Mouse (Mus musculus) neural tube, embryonic 13.5 days (tissue): ENCODE measurements around the gene Ap2a1. TPM values are rescaled to one million over a fixed set of nuclear protein-coding genes. Genes with fewer than 3 reads are reported as not detected.
A peak's percentile ranks its signal among the peaks of the same experiment; 100 is the strongest.

Source experiments
- ATAC-seq: fragments of 200-750 bp; cut with Nextera tagmentation; 2 replicates; pipeline ENCODE4 v1.8.0; 2017; ENCODE audit warnings: low read depth, mild to moderate bottlenecking, moderate TSS enrichment, moderate library complexity
- H3K27ac ChIP-seq: fragments of 300-500 bp; sonication (generic); replicated peaks from 2 replicates; pipeline ENCODE4 v1.5.1; 2015; ENCODE audit warnings: moderate library complexity, mild to moderate bottlenecking, inconsistent platforms
- H3K27me3 ChIP-seq: fragments of 300-500 bp; sonication (generic); 2 replicates; pipeline ENCODE4 v1.6.1; 2015; ENCODE audit warnings: mild to moderate bottlenecking, inconsistent platforms
- H3K36me3 ChIP-seq: fragments of 300-500 bp; sonication (generic); 2 replicates; pipeline ENCODE4 v1.6.1; 2015; ENCODE audit warnings: mild to moderate bottlenecking, inconsistent platforms
- H3K4me1 ChIP-seq: fragments of 300-500 bp; sonication (generic); replicated peaks from 2 replicates; pipeline ENCODE4 v1.6.1; 2015; ENCODE audit warnings: inconsistent platforms
- H3K4me2 ChIP-seq: fragments of 300-500 bp; sonication (generic); 2 replicates; pipeline ENCODE4 v1.6.1; 2015; ENCODE audit warnings: inconsistent platforms, mild to moderate bottlenecking, moderate library complexity
- H3K4me3 ChIP-seq: fragments of 300-500 bp; sonication (generic); 2 replicates; pipeline ENCODE4 v1.5.1; 2015; ENCODE audit warnings: mild to moderate bottlenecking, inconsistent platforms
- H3K9ac ChIP-seq: fragments of 300-500 bp; sonication (generic); 2 replicates; pipeline ENCODE4 v1.6.1; 2015; ENCODE audit warnings: moderate library complexity, mild to moderate bottlenecking, inconsistent platforms
- H3K9me3 ChIP-seq: fragments of 300-500 bp; sonication (generic); 2 replicates; pipeline ENCODE4 v1.6.1; 2016; ENCODE audit warnings: inconsistent platforms
- WGBS: fragments of 180-500 bp; shearing (Covaris S2); methylation state at CpG from one replicate; pipeline ENCODE4 v1.1.7; 2015; 5-methylcytosine and 5-hydroxymethylcytosine counted together
- polyA plus RNA-seq: library from polyadenylated mRNA; unstranded; fragments of >200 nt; fragmentation: Nextera tagmentation; extraction: Ambion mirVana; gene quantifications from 2 replicates; pipeline ENCODE4 v1.2.1, GENCODE M21; 2015

Gene Ap2a1
- polyA plus RNA-seq, 1 experiment from 2014 or later, result 116 TPM

DNA sequence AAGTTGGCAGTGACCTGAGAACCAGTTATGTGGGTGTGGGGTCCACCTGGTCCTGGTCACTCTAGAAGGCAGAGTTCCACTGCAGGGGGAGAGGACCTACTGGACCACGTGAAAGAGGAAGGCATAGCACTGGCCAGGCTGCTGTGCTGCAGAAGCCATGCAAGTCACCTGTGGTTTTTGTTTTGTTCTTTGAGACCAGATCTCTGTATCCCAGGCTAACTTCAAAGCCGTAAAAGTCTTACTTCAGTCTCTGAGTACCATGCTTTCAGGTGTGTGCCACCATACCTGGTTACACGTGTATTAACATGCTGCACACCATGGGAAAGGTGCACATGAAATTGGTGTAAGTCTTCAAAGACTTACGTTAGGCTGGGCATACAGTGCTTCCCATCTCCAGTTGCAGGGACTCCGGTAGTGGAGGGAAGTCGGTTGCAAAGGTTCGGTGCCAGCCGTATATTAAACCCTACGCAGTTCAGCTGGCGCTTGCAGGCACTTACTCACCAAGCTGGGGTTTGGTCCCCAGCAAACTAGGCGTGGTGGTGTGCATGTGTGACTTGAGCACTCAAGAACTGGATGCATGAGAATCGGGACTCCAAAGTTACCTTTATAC is 77.6 kb downstream of the Ap2a1 start:
- Histone ChIP-seq H3K9ac (peak overlapping the region; percentile 89; the same call in 1 of the 2 replicates), H3K9me3 (no peaks in the 10 kb centered on the region), H3K4me2 (no peak overlapping the region), H3K27ac (no peak overlapping the region), H3K4me3 (no peak overlapping the region), H3K27me3 (no peaks in the 10 kb centered on the region), H3K36me3 (peaks cover 18% of the 10 kb centered on the region), H3K4me1 (peaks cover 69% of the 10 kb centered on the region)
- WGBS, result 92% methylated on average over 12 of the region's 12 CpGs
- ATAC-seq, result no peak

DNA sequence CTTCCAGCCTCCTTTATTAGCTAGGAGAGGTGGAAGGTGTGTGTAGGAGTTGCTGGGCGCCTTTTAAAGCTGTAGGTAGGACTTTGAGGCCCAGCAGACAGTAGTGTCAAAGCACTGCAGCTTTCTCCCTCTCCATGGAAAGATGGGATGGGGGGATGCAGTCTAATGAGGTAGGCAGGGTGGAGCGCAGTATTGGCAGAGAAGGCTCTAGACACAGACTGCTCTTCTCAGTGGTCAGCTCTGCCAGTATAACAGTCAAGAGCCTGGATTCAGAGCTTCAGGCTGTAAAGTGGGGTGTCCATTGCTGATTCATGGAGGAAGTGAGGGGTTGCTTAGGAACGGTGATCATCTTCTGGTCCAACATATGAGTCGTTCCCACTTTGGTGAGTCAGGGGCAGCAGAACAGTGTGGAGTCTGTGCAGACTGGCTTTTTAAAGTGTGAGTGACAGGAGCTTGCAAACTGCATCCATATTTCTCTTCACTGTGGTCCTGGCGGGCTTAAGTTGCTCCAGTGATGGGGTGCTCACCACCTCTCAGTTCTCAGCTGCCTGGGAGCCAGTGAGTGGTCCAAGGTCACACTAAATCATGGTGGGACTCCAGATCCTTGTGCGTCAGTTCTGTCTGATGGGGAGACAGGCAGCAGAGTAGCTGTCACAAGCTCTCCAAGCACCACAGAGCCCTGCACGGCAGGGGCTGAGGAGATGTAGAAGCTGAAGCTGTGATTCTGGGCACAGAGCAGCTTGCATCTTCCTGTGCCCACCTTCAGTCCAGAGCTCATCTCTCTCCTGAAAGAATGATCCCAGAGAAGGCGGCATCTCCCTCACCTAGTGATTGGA is 78.3 kb downstream of the Ap2a1 start:
- peak overlapping the region; percentile 84 for H3K4me3 ChIP-seq
- H3K4me1 ChIP-seq, result peaks cover 62% of the 10 kb centered on the region
- 83% methylated on average over 8 of the region's 8 CpGs for WGBS
- peaks cover 25% of the 10 kb centered on the region for H3K36me3 ChIP-seq
- peak overlapping the region; percentile 89 for H3K9ac ChIP-seq
- H3K27ac ChIP-seq, result peak overlapping the region; percentile 98
- H3K27me3 ChIP-seq, result no peaks in the 10 kb centered on the region
- peak overlapping the region; percentile 84 for H3K4me2 ChIP-seq
- H3K9me3 ChIP-seq, result no peaks in the 10 kb centered on the region
- ATAC-seq, result no peak

Other genes with a start within 250 kb of the Ap2a1 start
- not detected in 2 replicates for gene Izumo2, start 220.8 kb downstream of the Ap2a1 start, polyA plus RNA-seq
- gene Vrk3, start 181.1 kb downstream of the Ap2a1 start, polyA plus RNA-seq, result 25.1 and 30.5 TPM in 2 replicates
- 1.2 and 1.3 TPM in 2 replicates for gene Zfp473, start 178.4 kb downstream of the Ap2a1 start, polyA plus RNA-seq
- 51.0 and 53.0 TPM in 2 replicates for gene Nup62, start 113.4 kb downstream of the Ap2a1 start, polyA plus RNA-seq
- gene Il4i1, start 113.1 kb downstream of the Ap2a1 start, polyA plus RNA-seq, result 1.1 and 2.0 TPM in 2 replicates
- gene Atf5, start 112.8 kb downstream of the Ap2a1 start, polyA plus RNA-seq, result 4.1 and 4.8 TPM in 2 replicates
- 89.7 and 99.0 TPM in 2 replicates for gene Akt1s1, start 80.5 kb downstream of the Ap2a1 start, polyA plus RNA-seq
- 94.0 and 101 TPM in 2 replicates for gene Tbc1d17, start 80.4 kb downstream of the Ap2a1 start, polyA plus RNA-seq
- gene Pnkp, start 72.4 kb downstream of the Ap2a1 start, polyA plus RNA-seq, result 30.2 and 31.6 TPM in 2 replicates
- 471 and 515 TPM in 2 replicates for gene Ptov1, start 59.7 kb downstream of the Ap2a1 start, polyA plus RNA-seq
- gene Med25, start 36.8 kb downstream of the Ap2a1 start, polyA plus RNA-seq, result 134 and 138 TPM in 2 replicates
- gene Fuz, start 33.4 kb downstream of the Ap2a1 start, polyA plus RNA-seq, result 14.9 and 17.9 TPM in 2 replicates
- gene Tsks, start 13.7 kb upstream of the Ap2a1 start, polyA plus RNA-seq, result 0.22 TPM in 1 of 2 replicates, not detected in the other
- 47.3 and 54.9 TPM in 2 replicates for gene Cpt1c, start 45.4 kb upstream of the Ap2a1 start, polyA plus RNA-seq
- gene Prmt1, start 57.1 kb upstream of the Ap2a1 start, polyA plus RNA-seq, result 612 and 623 TPM in 2 replicates
- gene Irf3, start 68.2 kb upstream of the Ap2a1 start, polyA plus RNA-seq, result 60.3 and 67.3 TPM in 2 replicates
- 17.3 and 17.4 TPM in 2 replicates for gene Bcl2l12, start 69.2 kb upstream of the Ap2a1 start, polyA plus RNA-seq
- gene Scaf1, start 86.9 kb upstream of the Ap2a1 start, polyA plus RNA-seq, result 46.2 and 47.2 TPM in 2 replicates
- 15.0 and 16.5 TPM in 2 replicates for gene Rras, start 88.5 kb upstream of the Ap2a1 start, polyA plus RNA-seq
- 12.3 and 15.1 TPM in 2 replicates for gene Prr12, start 123.4 kb upstream of the Ap2a1 start, polyA plus RNA-seq
- gene Nosip, start 132.9 kb upstream of the Ap2a1 start, polyA plus RNA-seq, result 58.9 and 65.6 TPM in 2 replicates
- gene Prrg2, start 133.2 kb upstream of the Ap2a1 start, polyA plus RNA-seq, result 16.8 and 17.2 TPM in 2 replicates
- gene Rcn3, start 162.7 kb upstream of the Ap2a1 start, polyA plus RNA-seq, result 127 and 134 TPM in 2 replicates
- gene Fcgrt, start 174.4 kb upstream of the Ap2a1 start, polyA plus RNA-seq, result 25.6 and 27.3 TPM in 2 replicates
- 920 and 971 TPM in 2 replicates for gene Rps11, start 194.9 kb upstream of the Ap2a1 start, polyA plus RNA-seq
- gene Rpl13a, start 199.3 kb upstream of the Ap2a1 start, polyA plus RNA-seq, result 746 and 820 TPM in 2 replicates
- 0.53 TPM in 1 of 2 replicates, not detected in the other for gene Gm45713, start 206.7 kb upstream of the Ap2a1 start, polyA plus RNA-seq
- 1.3 and 1.5 TPM in 2 replicates for gene Flt3l, start 206.9 kb upstream of the Ap2a1 start, polyA plus RNA-seq
- gene Pih1d1, start 224.8 kb upstream of the Ap2a1 start, polyA plus RNA-seq, result 79.9 and 91.9 TPM in 2 replicates
- 19.0 and 19.6 TPM in 2 replicates for gene Aldh16a1, start 225.1 kb upstream of the Ap2a1 start, polyA plus RNA-seq
- 0.78 and 0.83 TPM in 2 replicates for gene Slc17a7, start 234.5 kb upstream of the Ap2a1 start, polyA plus RNA-seq